Mouse (Mus musculus) midbrain, embryonic 12.5 days (tissue): ENCODE data around the gene Crtc1. TPM values are rescaled to one million over a fixed set of nuclear protein-coding genes. Genes with fewer than 3 reads are reported as not detected.

ENCODE experiments used
- ATAC-seq: fragments of 200-750 bp; cut with Nextera tagmentation; 2 replicates; pipeline ENCODE4 v1.8.0; 2017; ENCODE audit warnings: low read depth, moderate TSS enrichment, moderate library complexity; ENCODE audit not compliant: low FRiP score
- H3K27ac ChIP-seq: fragments of 300-500 bp; sonication (generic); replicated peaks from 2 replicates; pipeline ENCODE4 v1.5.1; 2016; ENCODE audit warnings: mild to moderate bottlenecking
- H3K27me3 ChIP-seq: fragments of 300-500 bp; sonication (generic); 2 replicates; pipeline ENCODE4 v1.6.1; 2016; ENCODE audit warnings: mild to moderate bottlenecking
- H3K36me3 ChIP-seq: fragments of 300-500 bp; sonication (generic); 2 replicates; pipeline ENCODE4 v1.6.1; 2016
- H3K4me1 ChIP-seq: fragments of 300-500 bp; sonication (generic); 2 replicates; pipeline ENCODE4 v1.6.1; 2016
- H3K4me2 ChIP-seq: fragments of 300-500 bp; sonication (generic); replicated peaks from 2 replicates; pipeline ENCODE4 v1.6.1; 2016; ENCODE audit warnings: mild to moderate bottlenecking, moderate library complexity
- H3K4me3 ChIP-seq: fragments of 300-500 bp; sonication (generic); 2 replicates; pipeline ENCODE4 v1.5.1; 2016; ENCODE audit warnings: mild to moderate bottlenecking
- H3K9ac ChIP-seq: fragments of 300-500 bp; sonication (generic); replicated peaks from 2 replicates; pipeline ENCODE4 v1.6.1; 2016; ENCODE audit warnings: mild to moderate bottlenecking, moderate library complexity
- H3K9me3 ChIP-seq: fragments of 300-500 bp; sonication (generic); 2 replicates; pipeline ENCODE4 v1.6.1; 2016; ENCODE audit warnings: mild to moderate bottlenecking
- WGBS: fragments of 180-500 bp; shearing (Covaris S2); methylation state at CpG from one replicate; pipeline ENCODE4 v1.1.7; 2016; 5-methylcytosine and 5-hydroxymethylcytosine counted together
- polyA plus RNA-seq: library from polyadenylated mRNA; unstranded; fragments of >200 nt; fragmentation: Nextera tagmentation; extraction: Ambion mirVana; gene quantifications from 2 replicates; pipeline ENCODE4 v1.2.1, GENCODE M21; 2016

Gene Crtc1
- polyA plus RNA-seq, 1 experiment from 2014 or later: 23.6 TPM

GRCm38 (mm10) chr8:70338931-70339330 lies 100.4 kb downstream of the Crtc1 start:
- Histone ChIP-seq H3K4me1 (no peaks in the 10 kb centered on the region), H3K27ac (no peak overlapping the region), H3K27me3 (no peaks in the 10 kb centered on the region), H3K9me3 (no peaks in the 10 kb centered on the region), H3K9ac (no peak overlapping the region), H3K36me3 (peaks cover 97% of the 10 kb centered on the region), H3K4me3 (no peak overlapping the region), H3K4me2 (no peak overlapping the region)
- no peak for ATAC-seq
- 91% methylated on average over 7 of the region's 7 CpGs for WGBS

GRCm38 (mm10) chr8:70332878-70333202 lies 106.5 kb downstream of the Crtc1 start:
- Histone ChIP-seq H3K4me2 (no peak overlapping the region), H3K9ac (no peak overlapping the region), H3K27ac (no peak overlapping the region), H3K36me3 (peaks cover 68% of the 10 kb centered on the region), H3K27me3 (peaks cover 30% of the 10 kb centered on the region), H3K4me1 (peaks cover 32% of the 10 kb centered on the region), H3K9me3 (no peaks in the 10 kb centered on the region), H3K4me3 (no peak overlapping the region)
- no peak for ATAC-seq
- 98% methylated on average over 6 of the region's 6 CpGs for WGBS

Other genes with a start within 250 kb of the Crtc1 start
- gene Slc25a42, start 227.3 kb downstream of the Crtc1 start, polyA plus RNA-seq: 3.9 and 4.3 TPM in 2 replicates
- 82.5 and 88.6 TPM in 2 replicates for gene Sugp2, start 205.4 kb downstream of the Crtc1 start, polyA plus RNA-seq
- 45.5 and 47.1 TPM in 2 replicates for gene Armc6, start 205.1 kb downstream of the Crtc1 start, polyA plus RNA-seq
- 99.6 and 100 TPM in 2 replicates for gene Homer3, start 156.8 kb downstream of the Crtc1 start, polyA plus RNA-seq
- 47.1 and 53.8 TPM in 2 replicates for gene Ddx49, start 137.1 kb downstream of the Crtc1 start, polyA plus RNA-seq
- 222 and 235 TPM in 2 replicates for gene Cope, start 137.1 kb downstream of the Crtc1 start, polyA plus RNA-seq
- 15.3 and 17.1 TPM in 2 replicates for gene Cers1, start 123.8 kb downstream of the Crtc1 start, polyA plus RNA-seq
- gene Gdf1, start 109.8 kb downstream of the Crtc1 start, polyA plus RNA-seq: 3.7 and 4.5 TPM in 2 replicates
- gene Upf1, start 86.3 kb downstream of the Crtc1 start, polyA plus RNA-seq: 32.8 and 38.0 TPM in 2 replicates
- gene Comp, start 66.0 kb downstream of the Crtc1 start, polyA plus RNA-seq: 0.23 TPM in 1 of 2 replicates, not detected in the other
- gene Klhl26, start 37.4 kb upstream of the Crtc1 start, polyA plus RNA-seq: 17.8 and 18.5 TPM in 2 replicates
- 19.3 and 21.7 TPM in 2 replicates for gene Tmem59l, start 47.8 kb upstream of the Crtc1 start, polyA plus RNA-seq
- gene Crlf1, start 53.6 kb upstream of the Crtc1 start, polyA plus RNA-seq: 0.92 and 1.6 TPM in 2 replicates
- 130 and 134 TPM in 2 replicates for gene Rex1bd, start 67.2 kb upstream of the Crtc1 start, polyA plus RNA-seq
- 748 and 749 TPM in 2 replicates for gene Uba52, start 71.2 kb upstream of the Crtc1 start, polyA plus RNA-seq
- gene Fkbp8, start 88.1 kb upstream of the Crtc1 start, polyA plus RNA-seq: 326 and 332 TPM in 2 replicates
- gene Kxd1, start 88.4 kb upstream of the Crtc1 start, polyA plus RNA-seq: 52.1 and 52.7 TPM in 2 replicates
- 18.7 and 21.6 TPM in 2 replicates for gene Ell, start 99.9 kb upstream of the Crtc1 start, polyA plus RNA-seq
- 107 and 112 TPM in 2 replicates for gene Isyna1, start 154.8 kb upstream of the Crtc1 start, polyA plus RNA-seq
- gene Ssbp4, start 169.3 kb upstream of the Crtc1 start, polyA plus RNA-seq: 115 and 118 TPM in 2 replicates
- gene Lrrc25, start 176.6 kb upstream of the Crtc1 start, polyA plus RNA-seq: 1.0 and 1.6 TPM in 2 replicates
- gene Gdf15, start 192.9 kb upstream of the Crtc1 start, polyA plus RNA-seq: 0.17 TPM in 1 of 2 replicates, not detected in the other
- gene Pgpep1, start 220.8 kb upstream of the Crtc1 start, polyA plus RNA-seq: 82.7 and 93.7 TPM in 2 replicates
- gene Lsm4, start 233.7 kb upstream of the Crtc1 start, polyA plus RNA-seq: 255 and 263 TPM in 2 replicates